Mouse (Mus musculus) effector memory CD4-positive, alpha-beta T cell, adult 7 months (primary cell): ENCODE results near the gene Syn1. TPM values are rescaled to one million over a fixed set of nuclear protein-coding genes. Genes with fewer than 3 reads are reported as not detected.

Experiments used
- polyA plus RNA-seq: library from polyadenylated mRNA; unstranded; fragments of 100-300 nt; shearing (Covaris generic); gene quantifications from one replicate; pipeline ENCODE4 v1.2.1, GENCODE M21; 2017

Syn1 gene
- polyA plus RNA-seq: 0.62 TPM

GRCm38 (mm10) chrX:20920844-20921364 lies at the start of gene Syn1:
Gene Syn1, minus strand, starts transcription at chrX:20921004.

GRCm38 (mm10) chrX:20961477-20962378 lies 40.9 kb upstream of the Syn1 start, which contains the start of gene Uxt:
Gene Uxt, minus strand, starts transcription at chrX:20962017.

GRCm38 (mm10) chrX:20950191-20950880 lies 29.5 kb upstream of the Syn1 start, which contains the start of gene Elk1:
Gene Elk1, minus strand, starts transcription at chrX:20950608.

GRCm38 (mm10) chrX:20931364-20931763 lies 10.6 kb upstream of the Syn1 start, which contains the start of gene Cfp:
Gene Cfp, minus strand, starts transcription at chrX:20931555.

GRCm38 (mm10) chrX:20869962-20870513 lies 50.8 kb downstream of the Syn1 start, which contains the start of gene Timp1:
Gene Timp1, plus strand, starts transcription at chrX:20870166.

Other genes starting within 250 kb of the Syn1 start
- gene Cdk16, start 233.1 kb downstream of the Syn1 start, polyA plus RNA-seq: 71.8 TPM
- 12.1 TPM for gene Usp11, start 217.1 kb downstream of the Syn1 start, polyA plus RNA-seq
- 161 TPM for gene Araf, start 123.2 kb downstream of the Syn1 start, polyA plus RNA-seq
- gene Timp1, start 50.8 kb downstream of the Syn1 start, polyA plus RNA-seq: 0.62 TPM
- gene Cfp, start 10.6 kb upstream of the Syn1 start, polyA plus RNA-seq: 1.4 TPM
- 6.1 TPM for gene Elk1, start 29.6 kb upstream of the Syn1 start, polyA plus RNA-seq
- gene Uxt, start 41.0 kb upstream of the Syn1 start, polyA plus RNA-seq: 51.5 TPM
- gene Zfp182, start 141.3 kb upstream of the Syn1 start, polyA plus RNA-seq: 12.9 TPM
- not detected for gene Spaca5, start 147.4 kb upstream of the Syn1 start, polyA plus RNA-seq
- 1.2 TPM for gene Zfp300, start 168.5 kb upstream of the Syn1 start, polyA plus RNA-seq
- gene Ssxa1, start 194.8 kb upstream of the Syn1 start, polyA plus RNA-seq: not detected